Mouse (Mus musculus): ENCODE results near the gene Hmgb1. TPM values are rescaled to one million over a fixed set of nuclear protein-coding genes. Genes with fewer than 3 reads are reported as not detected.

Gene Hmgb1
- polyA plus RNA-seq, 1 experiment from 2014 or later = 136 TPM

DNA sequence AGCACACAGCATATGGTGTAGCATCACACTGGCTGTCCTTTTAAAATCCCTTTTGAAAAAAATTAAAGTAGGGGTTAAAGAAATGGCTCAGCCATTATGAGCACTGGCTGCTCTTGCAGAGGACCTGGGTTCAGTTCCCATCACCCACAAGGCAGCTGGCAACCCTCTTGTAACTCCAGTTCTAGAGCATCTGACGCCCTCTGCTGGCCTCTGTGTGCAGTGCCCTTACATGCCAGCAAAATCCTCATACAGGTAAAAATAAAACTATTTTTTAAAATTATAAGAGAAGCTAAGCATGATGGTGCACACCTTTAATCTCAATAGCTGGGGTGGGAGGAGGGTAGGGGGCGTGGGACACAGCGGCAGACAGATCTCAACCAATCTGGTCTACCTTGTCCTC is 147.4 kb downstream of the Hmgb1 start:
- ChIA-PET CTCF (interaction anchor here (1.1 kb wide), 1 partner anchor 55 kb away, joined by 3 read pairs; no protein-coding TSS in a partner anchor), POLR2A (no interaction called here)
- TF ChIP-seq CTCF (IDR thresholded peaks at IDR 0.05) = no peak
- DNase-seq (ENCODE audit: low read depth, low spot score) = no peak
- ATAC-seq = no peak
- no peaks in the 10 kb centered on the region for H3K27me3 ChIP-seq
- in situ Hi-C loops (cut with MboI; ENCODE audit: low pct_unique_long_range_greater_than_20kb) = no loop called here

- DNase-seq (ENCODE audit: low read depth, low spot score) (no peak), ATAC-seq (no peak)
- ChIA-PET CTCF (interaction anchor here (1.0 to 1.6 kb wide), 3 partner anchors 9 to 13 kb away, joined by 3 to 5 read pairs (median 3); no protein-coding TSS in a partner anchor), POLR2A (interaction anchor here (1.3 to 2.0 kb wide), 2 partner anchors 17 to 104 kb away, joined by 3 to 6 read pairs; no protein-coding TSS in a partner anchor)
- no peak for TF ChIP-seq CTCF (IDR thresholded peaks at IDR 0.05)
- in situ Hi-C loops (cut with MboI; ENCODE audit: low pct_unique_long_range_greater_than_20kb) = no loop called here
- no peaks in the 10 kb centered on the region for H3K27me3 ChIP-seq
These were observed 151.9 kb downstream of the Hmgb1 start for GRCm38 (mm10) chr5:149032438-149032837.

- ChIA-PET CTCF (interaction anchor here (1.2 to 1.6 kb wide), 5 partner anchors 8 to 29 kb away, joined by 3 to 6 read pairs (median 4); no protein-coding TSS in a partner anchor), POLR2A (interaction anchor here (1.3 to 2.0 kb wide), 2 partner anchors 18 to 103 kb away, joined by 3 to 6 read pairs; no protein-coding TSS in a partner anchor)
- H3K27me3 ChIP-seq = no peaks in the 10 kb centered on the region
- DNase-seq (ENCODE audit: low read depth, low spot score) = no peak
- in situ Hi-C loops (cut with MboI; ENCODE audit: low pct_unique_long_range_greater_than_20kb) = no loop called here
- TF ChIP-seq CTCF (IDR thresholded peaks at IDR 0.05) = no peak
- peak; percentile 86 for ATAC-seq
These were observed 153.0 kb downstream of the Hmgb1 start for GRCm38 (mm10) chr5:149031199-149031750.

DNA sequence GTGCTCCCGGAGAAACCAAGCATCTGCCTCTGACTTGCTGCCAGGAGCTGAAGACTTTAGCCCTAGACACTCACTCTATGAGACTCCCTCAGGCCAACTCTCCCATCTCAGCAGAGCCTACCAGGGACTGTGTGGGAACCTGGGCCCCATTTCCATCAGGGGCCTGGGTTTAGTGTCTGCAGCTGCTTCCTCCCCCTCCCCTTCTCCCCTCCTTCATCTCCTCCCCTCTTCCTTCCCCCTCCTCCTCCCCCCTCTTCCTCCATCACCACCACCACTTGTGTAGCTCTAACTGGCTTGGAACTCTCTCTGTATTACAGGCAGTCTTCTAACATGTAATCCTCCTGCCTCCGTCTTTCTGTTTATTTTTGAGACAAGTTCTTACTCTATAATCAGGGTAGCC is 154.2 kb downstream of the Hmgb1 start:
- ChIA-PET POLR2A (no interaction called here), CTCF (interaction anchor here (1.1 kb wide), 1 partner anchor 9 kb away, joined by 3 read pairs; no protein-coding TSS in a partner anchor)
- TF ChIP-seq CTCF (IDR thresholded peaks at IDR 0.05) = no peak
- ATAC-seq = no peak
- DNase-seq (ENCODE audit: low read depth, low spot score) = no peak
- in situ Hi-C loops (cut with MboI; ENCODE audit: low pct_unique_long_range_greater_than_20kb) = no loop called here
- H3K27me3 ChIP-seq = no peaks in the 10 kb centered on the region

- no peak for DNase-seq (ENCODE audit: low read depth, low spot score)
- ATAC-seq = no peak
- no peak for TF ChIP-seq CTCF (IDR thresholded peaks at IDR 0.05)
- POLR2A ChIA-PET = no interaction called here
- in situ Hi-C loops (cut with MboI; ENCODE audit: low pct_unique_long_range_greater_than_20kb) = no loop called here
- no peaks in the 10 kb centered on the region for H3K27me3 ChIP-seq
- CTCF ChIA-PET = no interaction called here
These were observed 155.9 kb downstream of the Hmgb1 start for GRCm38 (mm10) chr5:149028394-149028793.

GRCm38 (mm10) chr5:149027389-149027788 is 156.9 kb downstream of the Hmgb1 start:
- H3K27me3 ChIP-seq = no peaks in the 10 kb centered on the region
- ChIA-PET CTCF (no interaction called here), POLR2A (no interaction called here)
- TF ChIP-seq CTCF (IDR thresholded peaks at IDR 0.05) = no peak
- in situ Hi-C loops (cut with MboI; ENCODE audit: low pct_unique_long_range_greater_than_20kb) = no loop called here
- ATAC-seq (no peak), DNase-seq (ENCODE audit: low read depth, low spot score) (no peak)

DNA sequence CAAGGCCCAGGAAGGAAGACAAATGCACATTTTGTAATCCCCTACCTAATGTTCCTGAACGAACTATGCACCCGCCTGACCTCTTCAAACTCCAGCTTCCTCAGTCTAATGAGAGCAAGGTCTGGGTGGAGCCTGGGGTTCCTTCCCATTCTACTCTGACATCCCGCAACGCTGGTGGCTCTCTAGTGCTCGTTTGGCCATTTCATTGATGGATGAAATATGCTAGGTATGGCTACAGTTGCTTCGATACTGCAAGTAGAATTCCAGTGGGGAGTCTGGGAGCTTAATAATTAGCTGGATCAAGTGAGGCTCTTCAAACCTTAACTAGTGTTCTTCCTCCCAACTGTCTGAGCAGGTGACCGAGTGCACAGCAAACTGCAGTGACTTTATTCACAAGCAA is 163.2 kb downstream of the Hmgb1 start:
- in situ Hi-C loops (cut with MboI; ENCODE audit: low pct_unique_long_range_greater_than_20kb) = no loop called here
- ATAC-seq (peak; percentile 62), DNase-seq (ENCODE audit: low read depth, low spot score) (no peak)
- ChIA-PET CTCF (interaction anchor here (1.1 to 2.0 kb wide), 4 partner anchors 9 to 15 kb away, joined by 3 to 8 read pairs (median 6); no protein-coding TSS in a partner anchor), POLR2A (no interaction called here)
- no peaks in the 10 kb centered on the region for H3K27me3 ChIP-seq
- TF ChIP-seq CTCF (IDR thresholded peaks at IDR 0.05) = no peak

- no peak for TF ChIP-seq CTCF (IDR thresholded peaks at IDR 0.05)
- CTCF ChIA-PET = interaction anchor here (0.9 to 2.0 kb wide), 7 partner anchors 8 to 26 kb away, joined by 3 to 8 read pairs (median 4); no protein-coding TSS in a partner anchor
- in situ Hi-C loops (cut with MboI; ENCODE audit: low pct_unique_long_range_greater_than_20kb) = no loop called here
- POLR2A ChIA-PET = no interaction called here
- DNase-seq (ENCODE audit: low read depth, low spot score) (no peak), ATAC-seq (no peak)
- H3K27me3 ChIP-seq = no peaks in the 10 kb centered on the region
These were observed 163.6 kb downstream of the Hmgb1 start for GRCm38 (mm10) chr5:149020681-149021062.

GRCm38 (mm10) chr5:149020059-149020680 is 164.1 kb downstream of the Hmgb1 start:
- no peak for ATAC-seq
- no peak for DNase-seq (ENCODE audit: low read depth, low spot score)
- no peak for TF ChIP-seq CTCF (IDR thresholded peaks at IDR 0.05)
- in situ Hi-C loops (cut with MboI; ENCODE audit: low pct_unique_long_range_greater_than_20kb) = no loop called here
- H3K27me3 ChIP-seq = no peaks in the 10 kb centered on the region
- ChIA-PET POLR2A (no interaction called here), CTCF (interaction anchor here (0.9 to 2.0 kb wide), 7 partner anchors 8 to 37 kb away, joined by 3 to 8 read pairs (median 3); no protein-coding TSS in a partner anchor)

GRCm38 (mm10) chr5:149017666-149018415 is 166.4 kb downstream of the Hmgb1 start:
- in situ Hi-C loops (cut with MboI; ENCODE audit: low pct_unique_long_range_greater_than_20kb) = no loop called here
- DNase-seq (ENCODE audit: low read depth, low spot score) = no peak
- POLR2A ChIA-PET = no interaction called here

More at GRCm38 (mm10) chr5:149017666-149018415, 166.4 kb downstream of the Hmgb1 start:
- no peaks in the 10 kb centered on the region for H3K27me3 ChIP-seq
- TF ChIP-seq CTCF (IDR thresholded peaks at IDR 0.05) = no peak
- ATAC-seq = no peak
- CTCF ChIA-PET = no interaction called here

Data from Patski (cell line).